Mouse (Mus musculus) bone marrow, adult 2 months (tissue): Measurements from ENCODE around the gene S100a6. TPM values are rescaled to one million over a fixed set of nuclear protein-coding genes. Genes with fewer than 3 reads are reported as not detected.

ENCODE experiments used
- H3K27ac ChIP-seq: fragments of 200-500 bp; 2 replicates; pipeline ENCODE4 v1.5.1; 2012; ENCODE audit warnings: low read depth, mild to moderate bottlenecking, control low read depth, inconsistent platforms, low read length; ENCODE audit not compliant: control insufficient read depth, poor library complexity, insufficient read depth
- H3K4me1 ChIP-seq: fragments of 200-500 bp; 2 replicates; pipeline ENCODE4 v1.6.1; 2011; ENCODE audit warnings: low read length; ENCODE audit not compliant: control insufficient read depth, insufficient read depth
- H3K4me3 ChIP-seq: fragments of 200-500 bp; replicated peaks from 2 replicates; pipeline ENCODE3; 2011; ENCODE audit warnings: mild to moderate bottlenecking, low read depth, low read length, control low read depth; ENCODE audit not compliant: control insufficient read depth
- CTCF ChIP-seq: fragments of 200-500 bp; IDR thresholded peaks from 2 replicates; pipeline ENCODE4 v1.5.1; 2011; ENCODE audit warnings: low read length, control low read depth; ENCODE audit not compliant: control insufficient read depth, insufficient read depth
- POLR2A ChIP-seq: fragments of 200-500 bp; IDR thresholded peaks from 2 replicates; pipeline ENCODE4 v1.6.1; 2011; ENCODE audit warnings: low read depth, mild to moderate bottlenecking, control low read depth, low read length, borderline replicate concordance; ENCODE audit not compliant: control insufficient read depth
- WGBS: fragments of 180-500 bp; shearing (Covaris S2); methylation state at CpG from one replicate; pipeline ENCODE4 v1.1.7; 2018; 5-methylcytosine and 5-hydroxymethylcytosine counted together
- polyA plus RNA-seq: library from polyadenylated mRNA; stranded (reverse); fragments of >200 nt; gene quantifications from 2 replicates; pipeline ENCODE4 v1.2.4, GENCODE M21; 2011; ENCODE audit warnings: low replicate concordance; ENCODE audit not compliant: missing spikeins, insufficient read depth, insufficient read length

S100a6 gene
- polyA plus RNA-seq, 1 experiment, result 969 TPM

- Histone ChIP-seq H3K27ac (no peak overlapping the region), H3K4me1 (peaks cover 2% of the 10 kb centered on the region; the same call in 1 of the 2 replicates), H3K4me3 (no peak overlapping the region)
- WGBS, result 42% methylated on average over 3 of the region's 3 CpGs
- TF ChIP-seq POLR2A (no peak), CTCF (peak; percentile 84)
These were observed 31.5 kb downstream of the S100a6 start for GRCm38 (mm10) chr3:90644220-90644619.

GRCm38 (mm10) chr3:90647291-90647690 lies 34.6 kb downstream of the S100a6 start:
- H3K4me3 ChIP-seq, result no peak overlapping the region
- H3K4me1 ChIP-seq, result peaks cover 2% of the 10 kb centered on the region; the same call in 1 of the 2 replicates
- WGBS, result 68% methylated on average over 1 of the region's 1 CpGs
- H3K27ac ChIP-seq, result no peak overlapping the region
- TF ChIP-seq POLR2A, result no peak
- TF ChIP-seq CTCF, result no peak

DNA sequence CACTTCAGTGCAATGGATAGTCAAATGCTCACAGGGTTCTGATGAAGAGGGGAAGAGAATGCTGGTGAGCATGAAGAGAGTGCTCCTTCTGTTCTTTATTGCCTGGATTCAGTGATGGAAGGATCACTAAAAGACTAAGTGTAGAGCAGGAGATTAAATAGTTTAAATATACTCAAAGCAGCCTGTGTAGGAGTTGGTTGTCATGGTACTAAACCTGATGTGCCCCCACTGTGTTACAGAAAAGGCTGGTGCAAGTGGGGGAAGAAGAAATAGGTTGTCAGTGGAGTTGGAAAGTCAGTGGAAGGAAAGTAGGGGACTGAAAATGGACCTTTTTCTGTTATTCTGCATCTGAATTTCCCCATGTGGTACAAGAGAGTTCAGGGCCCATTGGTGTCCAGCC lies 36.3 kb downstream of the S100a6 start:
- Histone ChIP-seq H3K27ac (no peak overlapping the region), H3K4me1 (peaks cover 2% of the 10 kb centered on the region; the same call in 1 of the 2 replicates), H3K4me3 (no peak overlapping the region)
- TF ChIP-seq CTCF (no peak), POLR2A (no peak)

DNA sequence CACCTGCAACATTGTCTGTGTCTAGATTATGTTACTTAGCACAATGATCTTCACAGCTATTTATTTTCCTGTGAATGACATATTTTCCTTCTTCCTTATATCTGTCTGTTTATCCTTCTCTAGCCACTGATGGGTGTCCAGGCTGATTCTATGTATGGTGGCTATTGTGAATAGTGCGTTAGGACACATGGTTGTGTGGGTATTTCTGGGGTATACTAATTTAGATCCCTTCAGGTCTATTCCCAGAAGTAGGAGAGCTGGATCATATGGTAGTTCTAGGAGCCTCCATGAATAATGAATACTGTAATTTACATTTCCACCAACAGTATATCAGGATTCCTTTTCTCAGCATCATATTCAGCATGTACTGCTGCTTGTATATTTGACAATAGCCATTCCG lies 37.1 kb downstream of the S100a6 start:
- no peaks in the 10 kb centered on the region for H3K4me1 ChIP-seq
- TF ChIP-seq CTCF, result no peak
- no peak for TF ChIP-seq POLR2A
- no peak overlapping the region for H3K27ac ChIP-seq
- WGBS, result 91% methylated on average over 2 of the region's 2 CpGs
- H3K4me3 ChIP-seq, result no peak overlapping the region

GRCm38 (mm10) chr3:90652878-90653508 lies 40.3 kb downstream of the S100a6 start:
- WGBS, result 36% methylated on average over 5 of the region's 5 CpGs
- H3K27ac ChIP-seq, result no peak overlapping the region
- TF ChIP-seq CTCF, result peak; percentile 71
- TF ChIP-seq POLR2A, result no peak
- H3K4me3 ChIP-seq, result no peak overlapping the region
- no peaks in the 10 kb centered on the region; the same call in 1 of the 2 replicates for H3K4me1 ChIP-seq

DNA sequence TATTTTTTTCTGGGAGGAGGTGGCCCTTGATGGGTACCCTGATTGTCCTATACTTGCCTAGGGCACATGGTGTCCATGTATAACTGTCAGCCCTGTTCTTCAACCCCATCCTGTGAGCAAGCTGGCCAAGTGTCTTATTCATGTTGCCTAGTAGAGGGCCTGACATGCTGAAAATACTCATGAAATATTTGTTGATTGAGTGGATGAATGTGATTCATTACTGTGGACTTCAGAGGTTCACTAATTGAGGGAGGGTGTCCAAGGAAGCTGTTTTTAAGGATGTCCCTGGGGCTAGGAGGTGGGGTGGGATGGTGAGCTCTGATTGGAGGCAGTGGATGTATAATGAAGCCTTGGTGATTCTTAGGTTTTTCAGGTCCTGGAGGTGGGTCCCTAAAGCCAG lies 41.0 kb downstream of the S100a6 start, which contains the start of gene S100a7a:
S100a7a (plus strand) TSS at position 301 of the 400 bp plus-strand sequence.
- H3K27ac ChIP-seq, result no peak within 1 kb of the TSS
- TF ChIP-seq POLR2A (no peak), CTCF (no peak)
- H3K4me3 ChIP-seq, result no peak within 1 kb of the TSS
- no peaks in the 10 kb centered on the region; the same call in 1 of the 2 replicates for H3K4me1 ChIP-seq

- Histone ChIP-seq H3K27ac (peak overlapping the region; percentile 68), H3K4me3 (peak overlapping the region; percentile 39), H3K4me1 (peaks cover 2% of the 10 kb centered on the region; the same call in 1 of the 2 replicates)
- TF ChIP-seq CTCF (peak; percentile 40; the same call in 1 of the 2 replicates), POLR2A (no peak)
- 38% methylated on average over 4 of the region's 4 CpGs for WGBS
These were observed 44.7 kb downstream of the S100a6 start for GRCm38 (mm10) chr3:90657405-90657804.

- Histone ChIP-seq H3K27ac (peak overlapping the region; percentile 84), H3K4me3 (peak overlapping the region; percentile 52), H3K4me1 (peaks cover 2% of the 10 kb centered on the region; the same call in 1 of the 2 replicates)
- TF ChIP-seq CTCF, result no peak
- 0 out of 2 replicates have a peak, but pooled peaks have one; percentile 12 for TF ChIP-seq POLR2A
These were observed 46.8 kb downstream of the S100a6 start for GRCm38 (mm10) chr3:90659364-90660044.
